Mouse (Mus musculus): ENCODE results near the gene Slc30a4. TPM values are rescaled to one million over a fixed set of nuclear protein-coding genes. Genes with fewer than 3 reads are reported as not detected.

Slc30a4 gene
- polyA plus RNA-seq (2012; rRNA removed): 16.2 and 17.2 TPM in 2 replicates

GRCm38 (mm10) chr2:122702181-122703036 lies at the start of gene Slc30a4:
Gene Slc30a4 (minus strand): TSS chr2:122702663.

GRCm38 (mm10) chr2:122737894-122738830 lies 35.7 kb upstream of the Slc30a4 start, which contains the start of gene Bloc1s6:
Gene Bloc1s6 (plus strand): TSS chr2:122738503.

GRCm38 (mm10) chr2:122636686-122637085 lies 65.8 kb downstream of the Slc30a4 start, which contains the start of gene AA467197:
Gene AA467197 (plus strand): TSS chr2:122636986.

Other genes starting within 250 kb of the Slc30a4 start
- gene Gm14085, start 217.7 kb downstream of the Slc30a4 start, polyA plus RNA-seq (2012; rRNA removed): 0.04 TPM in 1 of 2 replicates, not detected in the other
- 42.5 and 45.0 TPM in 2 replicates for gene Gatm, start 91.4 kb downstream of the Slc30a4 start, polyA plus RNA-seq (2012; rRNA removed)
- gene AA467197, start 65.7 kb downstream of the Slc30a4 start, polyA plus RNA-seq (2012; rRNA removed): 0.27 and 0.31 TPM in 2 replicates
- 66.7 and 67.8 TPM in 2 replicates for gene Bloc1s6, start 35.8 kb upstream of the Slc30a4 start, polyA plus RNA-seq (2012; rRNA removed)
- gene Sqor, start 62.6 kb upstream of the Slc30a4 start, polyA plus RNA-seq (2012; rRNA removed): 2.3 TPM in 2 replicates

Data from central nervous system, embryonic 18 days (tissue).